Comparison of ENCODE assay signal across 23 mouse cellular contexts in the genomic region with DNA sequence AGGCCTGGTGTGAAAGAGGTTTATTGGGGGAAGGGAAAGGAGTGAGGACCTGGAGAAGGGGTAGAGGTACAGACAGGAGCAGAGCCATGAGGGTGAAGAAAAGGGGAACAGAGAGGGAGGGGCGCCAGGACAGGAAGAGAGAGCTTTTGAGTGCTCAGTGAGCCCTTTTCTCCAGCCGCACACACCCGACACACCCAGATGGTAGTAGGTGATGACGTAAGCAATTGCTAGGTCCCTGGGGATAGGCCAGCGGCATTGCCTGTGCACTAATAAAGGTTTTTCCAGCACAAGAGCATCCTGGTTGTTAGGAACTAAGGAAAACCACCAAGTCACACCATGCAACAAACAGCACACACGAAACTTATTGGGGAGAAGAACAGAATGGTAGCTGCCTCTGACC. TPM values are rescaled to one million over a fixed set of nuclear protein-coding genes. Genes with fewer than 3 reads are reported as not detected.
DNase-seq lines count a peak whose midpoint lies in the region; ATAC-seq lines count a peak whose summit lies in the region.
"Had no signal": no experiment of that assay in that cellular context is flagged by ENCODE, and none has a peak within 500 bp of the region (broad histone marks: within the 10 kb centered on the region; RNA-seq: fewer than 3 reads in every experiment).

No protein-coding gene starts in this region.

- peak; percentile 45 to 49 for DNase-seq in spleen, adult 18-20 months
- no peak for DNase-seq in spleen, adult 12 weeks (ENCODE audit: low spot score)
- DNase-seq in spleen, postnatal 36 days (ENCODE audit: low spot score in 2 of 2): peak; percentile 76 to 77
- no peak for DNase-seq in left cerebral cortex, adult 18-20 months (ENCODE audit: low spot score in 2 of 2)
- DNase-seq in urinary bladder, postnatal 4 days (ENCODE audit: low spot score in 2 of 2): no peak
- DNase-seq in right cerebral cortex, postnatal 14 days: no peak
- DNase-seq: adrenal gland, postnatal 10 days; cerebellum, adult 11 months; cerebellum, adult 9-11 months; gastrocnemius, postnatal 10 days; heart, adult 11 months; kidney, adult 18-20 months; kidney, postnatal 36 days; left cerebral cortex, postnatal 4 days; liver, embryonic 13.5 days; lung, embryonic 14.5 days; lung, postnatal 14 days; thymus, adult 18-20 months; thymus, postnatal 25 days had no signal

- peak; percentile 27; the same call in 1 of the 2 replicates for ATAC-seq in monocyte, adult 5-6 weeks (replicated peaks; ENCODE audit: insufficient number of reproducible peaks, low FRiP score, low TSS enrichment, poor library complexity, severe bottlenecking)
- ATAC-seq: forebrain, embryonic 16.5 days; hindbrain, embryonic 16.5 days; midbrain, embryonic 16.5 days had no signal

RNA-seq across cellular contexts. Expression of a gene that starts 9.4 kb away (rescaled TPM):
- total RNA-seq in monocyte, adult 5-6 weeks (2017): not detected in 3 replicates
- 1 to 10 TPM; 1.9 TPM for total RNA-seq in left cerebral cortex, adult 18-20 months (2021)

RNA-seq across cellular contexts. Expression of a gene that starts 57.8 kb away (rescaled TPM):
- 173 to 236 TPM (median 206 TPM) in 3 replicates for total RNA-seq in monocyte, adult 5-6 weeks (2017)
- 10 to 100 TPM; 37.6 to 39.2 TPM for total RNA-seq in left cerebral cortex, adult 18-20 months (2021)

Comparison
In these comparisons a context has a peak if more than half of its experiments do, and no peak if none do; other contexts are left out.
1. DNase-seq: peak in spleen, adult 18-20 months (2 of 2) and spleen, postnatal 36 days (2 of 2); none in spleen, adult 12 weeks (single experiment), left cerebral cortex, adult 18-20 months (0 of 2), urinary bladder, postnatal 4 days (0 of 2) and right cerebral cortex, postnatal 14 days (single experiment).